Mouse (Mus musculus) heart, adult 2 months (tissue): ENCODE data around the gene Lgals9. TPM values are rescaled to one million over a fixed set of nuclear protein-coding genes. Genes with fewer than 3 reads are reported as not detected.

ENCODE experiments used
- DNase-seq, 2 experiments: peaks; one replicate each; pipeline ENCODE4 v3.0.0; 2021
- H3K27ac ChIP-seq: fragments of 200-600 bp; 2 replicates; pipeline ENCODE4 v1.8.1; 2022
- H3K27me3 ChIP-seq: fragments of 200-500 bp; 2 replicates; pipeline ENCODE4 v1.6.1; 2012; ENCODE audit warnings: mild to moderate bottlenecking, low read length, inconsistent platforms, mixed read lengths; ENCODE audit not compliant: control insufficient read depth, insufficient read depth
- H3K36me3 ChIP-seq: fragments of 200-500 bp; 2 replicates; pipeline ENCODE4 v1.6.1; 2012; ENCODE audit warnings: low read length, inconsistent platforms; ENCODE audit not compliant: control insufficient read depth, insufficient read depth
- H3K4me1 ChIP-seq: fragments of 200-500 bp; 2 replicates; pipeline ENCODE4 v1.6.1; 2011; ENCODE audit warnings: low read length; ENCODE audit not compliant: control insufficient read depth, insufficient read depth
- H3K4me3 ChIP-seq: fragments of 200-600 bp; 2 replicates; pipeline ENCODE4 v1.8.1; 2022
- H3K79me2 ChIP-seq: fragments of 200-500 bp; replicated peaks from 2 replicates; pipeline ENCODE4 v1.6.1; 2012; ENCODE audit warnings: mild to moderate bottlenecking, inconsistent platforms, low read length, moderate library complexity, mixed read lengths; ENCODE audit not compliant: control insufficient read depth, insufficient read depth
- H3K9ac ChIP-seq: fragments of 200-500 bp; 2 replicates; pipeline ENCODE4 v1.6.1; 2012; ENCODE audit warnings: low read depth, mild to moderate bottlenecking, control low read depth, inconsistent platforms, low read length, mixed read lengths
- CTCF ChIP-seq: fragments of 200-600 bp; IDR thresholded peaks from 2 replicates; pipeline ENCODE4 v1.8.1; 2022; ENCODE audit warnings: antibody characterized with exemption, mild to moderate bottlenecking, moderate library complexity
- EP300 ChIP-seq: fragments of 200-500 bp; IDR thresholded peaks from 2 replicates; pipeline ENCODE4 v1.6.1; 2011; ENCODE audit warnings: low read depth, low read length, control low read depth; ENCODE audit not compliant: insufficient read depth
- POLR2A ChIP-seq: fragments of 200-500 bp; IDR thresholded peaks from 2 replicates; pipeline ENCODE4 v1.6.1; 2011; ENCODE audit warnings: mild to moderate bottlenecking, low read depth, low read length, control low read depth; ENCODE audit not compliant: insufficient read depth
- WGBS: fragments of 180-500 bp; shearing (Covaris S2); methylation state at CpG from one replicate; pipeline ENCODE4 v1.1.7; 2018; 5-methylcytosine and 5-hydroxymethylcytosine counted together
- intact Hi-C: fragments of 180-260 bp; cut with DNase I; formaldehyde crosslinking; loops from one replicate; pipeline ENCODE4 v1.15.1; 2025
- polyA plus RNA-seq: library from polyadenylated mRNA; depleted of rRNA; stranded (reverse); fragments of >200 nt; gene quantifications from 2 replicates; pipeline ENCODE4 v1.2.3, GENCODE M21; 2012; rRNA removed
- total RNA-seq, 2 experiments: library from RNA; stranded (reverse); gene quantifications; 2 replicates each; pipeline ENCODE4 v1.2.3; 2021

The Lgals9 gene
- total and polyA plus RNA-seq, 3 experiments: 20.7 to 49.5 (median 23.1) TPM

DNA sequence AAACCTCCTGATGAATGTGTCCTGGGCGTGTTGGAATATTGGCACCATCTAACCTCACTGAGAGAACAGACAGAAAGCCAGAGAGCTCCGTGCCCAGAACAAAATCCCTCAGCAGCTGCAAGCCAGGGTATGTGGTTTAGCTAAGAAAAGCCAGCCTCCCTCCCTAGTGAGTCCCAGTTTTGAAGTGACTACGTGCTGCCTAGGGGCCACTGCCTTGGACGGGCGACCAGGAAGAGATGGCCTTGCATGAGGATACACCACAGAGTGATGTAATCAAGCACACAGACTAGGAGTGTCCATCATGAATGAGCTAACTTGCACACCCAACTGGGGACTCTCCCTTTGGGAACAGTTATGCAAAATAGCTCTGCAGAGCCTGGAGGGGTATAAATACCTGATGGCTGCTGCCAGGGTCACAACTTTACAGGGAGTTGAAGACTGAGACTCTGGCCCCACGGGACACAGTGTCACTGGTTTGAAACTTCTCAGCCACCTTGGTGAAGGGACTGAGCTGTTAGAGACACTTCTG is 64.3 kb downstream of the Lgals9 start, which contains the start of gene Nos2:
Gene Nos2 (plus strand): TSS at position 377 of the 529 bp plus-strand sequence.
- 41% methylated on average over 6 of the region's 6 CpGs for WGBS

DNA sequence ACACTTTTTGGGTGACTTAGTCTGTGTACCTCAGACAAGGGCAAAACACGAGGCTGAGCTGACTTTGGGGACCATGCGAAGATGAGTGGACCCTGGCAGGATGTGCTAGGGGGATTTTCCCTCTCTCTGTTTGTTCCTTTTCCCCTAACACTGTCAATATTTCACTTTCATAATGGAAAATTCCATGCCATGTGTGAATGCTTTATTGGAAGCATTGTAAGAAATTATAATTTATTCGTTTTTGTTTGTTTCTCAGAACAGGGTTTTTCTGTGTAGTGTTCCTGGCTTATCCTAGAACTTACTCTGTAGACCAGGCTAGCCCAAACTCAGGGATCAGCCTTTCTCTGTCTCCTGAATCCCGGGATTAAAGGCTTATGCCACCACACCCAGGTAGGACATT is 65.0 kb downstream of the Lgals9 start:
- Histone ChIP-seq H3K36me3 (no peaks in the 10 kb centered on the region), H3K79me2 (no peaks in the 10 kb centered on the region), H3K27me3 (no peaks in the 10 kb centered on the region), H3K4me1 (peaks cover 5% of the 10 kb centered on the region), H3K9ac (no peak overlapping the region), H3K27ac (no peak overlapping the region), H3K4me3 (no peak overlapping the region)
- no peak for DNase-seq
- WGBS: 62% methylated on average over 4 of the region's 4 CpGs
- no peak for TF ChIP-seq EP300
- TF ChIP-seq CTCF: no peak
- TF ChIP-seq POLR2A: no peak
- intact Hi-C loops: no loop called here

More for the DNA sequence above, 64.3 kb downstream of the Lgals9 start, which contains the start of gene Nos2:
- intact Hi-C loops: no loop called here
- H3K79me2 ChIP-seq: no peaks in the 10 kb centered on the region
- no peak for TF ChIP-seq POLR2A
- no peak for TF ChIP-seq CTCF
- TF ChIP-seq EP300: no peak
- no peak within 1 kb of the TSS for H3K4me3 ChIP-seq
- H3K27ac ChIP-seq: no peak within 1 kb of the TSS
- DNase-seq: no peak
- H3K36me3 ChIP-seq: no peaks in the 10 kb centered on the region
- no peak within 1 kb of the TSS for H3K9ac ChIP-seq
- no peaks in the 10 kb centered on the region for H3K27me3 ChIP-seq
- peaks cover 5% of the 10 kb centered on the region for H3K4me1 ChIP-seq

DNA sequence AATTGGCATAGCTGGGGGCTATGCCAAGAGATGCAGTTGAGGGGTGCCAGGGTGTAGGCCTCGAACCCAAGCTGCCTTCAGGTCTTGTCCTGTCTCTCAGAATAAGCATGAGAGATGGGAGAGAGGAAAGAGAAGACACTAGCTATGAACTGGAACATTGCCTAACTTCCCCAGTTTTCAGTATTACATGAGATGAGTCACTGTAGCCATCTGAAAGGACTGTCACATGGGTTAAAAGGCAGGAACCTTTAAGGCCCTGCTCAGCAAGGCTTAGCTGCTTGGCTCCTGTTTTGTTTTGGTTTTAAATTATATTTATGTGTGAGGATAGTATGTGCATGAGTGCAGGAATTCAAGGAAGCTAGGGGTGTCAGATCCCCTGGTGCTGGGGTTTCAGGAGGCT is 68.3 kb downstream of the Lgals9 start:
- Histone ChIP-seq H3K4me1 (no peaks in the 10 kb centered on the region), H3K4me3 (no peak overlapping the region), H3K27me3 (no peaks in the 10 kb centered on the region), H3K9ac (no peak overlapping the region), H3K36me3 (no peaks in the 10 kb centered on the region), H3K27ac (no peak overlapping the region), H3K79me2 (no peaks in the 10 kb centered on the region)
- intact Hi-C loops: no loop called here
- no peak for DNase-seq
- no peak for TF ChIP-seq CTCF
- 82% methylated on average over 1 of the region's 1 CpGs for whole genome bisulfite sequencing

DNA sequence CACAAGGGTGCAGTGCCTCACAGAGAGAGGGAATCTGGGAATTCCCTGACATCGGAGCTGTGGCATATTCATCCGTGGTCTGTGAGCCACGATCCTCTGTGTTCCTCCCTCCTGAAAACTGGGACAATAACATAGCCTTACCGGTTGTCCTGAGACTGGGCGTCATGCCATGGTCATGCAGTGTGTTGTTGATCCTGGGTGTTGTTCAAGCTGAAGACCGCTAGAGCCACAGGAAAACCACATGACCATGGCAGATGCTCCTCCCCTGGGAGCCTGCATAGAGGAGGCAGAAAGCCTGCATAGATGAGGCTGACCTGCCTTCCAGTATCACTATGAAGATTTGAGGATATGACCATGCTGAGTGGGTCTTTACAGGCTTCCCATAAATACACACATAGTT is 69.3 kb downstream of the Lgals9 start:
- no peak for DNase-seq
- intact Hi-C loops: no loop called here
- Histone ChIP-seq H3K27ac (no peak overlapping the region), H3K4me1 (no peaks in the 10 kb centered on the region), H3K36me3 (no peaks in the 10 kb centered on the region), H3K9ac (no peak overlapping the region), H3K27me3 (no peaks in the 10 kb centered on the region), H3K79me2 (no peaks in the 10 kb centered on the region), H3K4me3 (no peak overlapping the region)
- TF ChIP-seq CTCF (no peak), EP300 (no peak)
- 40% methylated on average over 6 of the region's 6 CpGs for WGBS

Other genes starting within 250 kb of the Lgals9 start
- 10 to 100 TPM; 18.4 to 19.0 TPM for gene Ccnq, start 233.2 kb downstream of the Lgals9 start, total RNA-seq
- 42.4 and 59.7 TPM in 2 replicates for gene Ccnq, start 233.2 kb downstream of the Lgals9 start, polyA plus RNA-seq
- 10 to 100 TPM; 35.4 to 37.1 TPM for gene Lyrm9, start 158.4 kb downstream of the Lgals9 start, total RNA-seq
- 40.4 and 45.3 TPM in 2 replicates for gene Lyrm9, start 158.4 kb downstream of the Lgals9 start, polyA plus RNA-seq
- 1 to 10 TPM; 5.0 to 5.7 TPM for gene Nos2, start 64.2 kb downstream of the Lgals9 start, total RNA-seq
- 8.3 TPM in 2 replicates for gene Nos2, start 64.2 kb downstream of the Lgals9 start, polyA plus RNA-seq
- 1 to 10 TPM; 5.1 to 7.0 TPM for gene Ksr1, start 161.5 kb upstream of the Lgals9 start, total RNA-seq
- gene Ksr1, start 161.5 kb upstream of the Lgals9 start, polyA plus RNA-seq: 6.7 and 7.8 TPM in 2 replicates